ENCODE assay signal across 8 mouse cellular contexts in genomic region chr9:103008079-103008855, GRCm38 (mm10). TPM values are rescaled to one million over a fixed set of nuclear protein-coding genes. Genes with fewer than 3 reads are reported as not detected.
DNase-seq lines count a peak whose midpoint lies in the region; ATAC-seq lines count a peak whose summit lies in the region.

No protein-coding gene starts in this region.

- H3K4me2 ChIP-seq in heart, embryonic 16.5 days (ENCODE audit: low read depth, low read length) = peak overlapping the region; percentile 99

- no peaks in the 10 kb centered on the region for H3K36me3 ChIP-seq in heart, embryonic 16.5 days (ENCODE audit: control insufficient read depth, insufficient read depth)

- peak overlapping the region; percentile 82 for H3K9ac ChIP-seq in heart, embryonic 16.5 days (ENCODE audit: low read length)

- peak overlapping the region; percentile 88 for H3K27ac ChIP-seq in heart, embryonic 16.5 days (ENCODE audit: low read length)

- ATAC-seq in heart, embryonic 16.5 days (replicated peaks; ENCODE audit: extremely low read depth, insufficient read depth, low FRiP score) = peak; percentile 35
- 0 out of 2 replicates have a peak, but pooled peaks have one; percentile 11 for ATAC-seq in megakaryocyte progenitor cell, adult 5-6 weeks (replicated peaks; ENCODE audit: poor library complexity)

- under 1% methylated on average over 49 of the region's 50 CpGs for WGBS in heart, embryonic 16.5 days

- H3K4me3 ChIP-seq in heart, embryonic 16.5 days (ENCODE audit: low read length) = peak overlapping the region; percentile 65

- H3K4me1 ChIP-seq in heart, embryonic 16.5 days (ENCODE audit: control insufficient read depth, insufficient read depth, low read length) = peaks cover 8% of the 10 kb centered on the region; the same call in 1 of the 2 replicates

- H3K9me3 ChIP-seq in heart, embryonic 16.5 days (replicated peaks; ENCODE audit: control insufficient read depth, low read length) = no peaks in the 10 kb centered on the region

- H3K27me3 ChIP-seq in heart, embryonic 16.5 days (ENCODE audit: control insufficient read depth, insufficient read depth, low read length) = peaks cover 3% of the 10 kb centered on the region

- peak; percentile 26 to 40 for DNase-seq in heart, adult 18-20 months
- DNase-seq in heart, adult 8-10 months (ENCODE audit: low spot score) = no peak
- DNase-seq in cerebellum, postnatal 36 days = peak; percentile 4 to 9
- DNase-seq in kidney, postnatal 25 days = peak; percentile 53 to 77
- no peak for DNase-seq in B cell, adult 2 months
- DNase-seq in left cerebral cortex, adult 8-10 months (ENCODE audit: low spot score in 2 of 2) = no peak

RNA-seq across cellular contexts. Expression of gene Slco2a1, which starts 19.8 kb away (rescaled TPM):
- 1 to 10 TPM; 1.8 to 3.8 TPM for total RNA-seq in heart, adult 18-20 months (2021)
- total RNA-seq in heart, adult 8-10 months (2022) = 1 to 10 TPM; 3.4 to 5.0 (median 3.9) TPM
- 7.9 and 8.2 TPM in 2 replicates for polyA plus RNA-seq in heart, embryonic 16.5 days (2015; fragmentation: Nextera tagmentation; extraction: Ambion mirVana)
- total RNA-seq in megakaryocyte progenitor cell, adult 5-6 weeks (2015) = 0.10 TPM in 1 of 2 replicates, not detected in the other
- not detected in 2 replicates for total RNA-seq in megakaryocyte progenitor cell, adult 5-6 weeks (2017)
- under 1 TPM; 0.72 to 0.98 (median 0.85) TPM for total RNA-seq in left cerebral cortex, adult 8-10 months (2022)

Comparison
In these comparisons a context has a peak if more than half of its experiments do, and no peak if none do; other contexts are left out.
1. DNase-seq: peak in heart, adult 18-20 months (2 of 2), cerebellum, postnatal 36 days (2 of 2) and kidney, postnatal 25 days (2 of 2); none in heart, adult 8-10 months (single experiment), B cell, adult 2 months (0 of 2) and left cerebral cortex, adult 8-10 months (0 of 2).